Mouse (Mus musculus): Measurements from ENCODE around the gene Scrn2.

Scrn2 gene

DNA sequence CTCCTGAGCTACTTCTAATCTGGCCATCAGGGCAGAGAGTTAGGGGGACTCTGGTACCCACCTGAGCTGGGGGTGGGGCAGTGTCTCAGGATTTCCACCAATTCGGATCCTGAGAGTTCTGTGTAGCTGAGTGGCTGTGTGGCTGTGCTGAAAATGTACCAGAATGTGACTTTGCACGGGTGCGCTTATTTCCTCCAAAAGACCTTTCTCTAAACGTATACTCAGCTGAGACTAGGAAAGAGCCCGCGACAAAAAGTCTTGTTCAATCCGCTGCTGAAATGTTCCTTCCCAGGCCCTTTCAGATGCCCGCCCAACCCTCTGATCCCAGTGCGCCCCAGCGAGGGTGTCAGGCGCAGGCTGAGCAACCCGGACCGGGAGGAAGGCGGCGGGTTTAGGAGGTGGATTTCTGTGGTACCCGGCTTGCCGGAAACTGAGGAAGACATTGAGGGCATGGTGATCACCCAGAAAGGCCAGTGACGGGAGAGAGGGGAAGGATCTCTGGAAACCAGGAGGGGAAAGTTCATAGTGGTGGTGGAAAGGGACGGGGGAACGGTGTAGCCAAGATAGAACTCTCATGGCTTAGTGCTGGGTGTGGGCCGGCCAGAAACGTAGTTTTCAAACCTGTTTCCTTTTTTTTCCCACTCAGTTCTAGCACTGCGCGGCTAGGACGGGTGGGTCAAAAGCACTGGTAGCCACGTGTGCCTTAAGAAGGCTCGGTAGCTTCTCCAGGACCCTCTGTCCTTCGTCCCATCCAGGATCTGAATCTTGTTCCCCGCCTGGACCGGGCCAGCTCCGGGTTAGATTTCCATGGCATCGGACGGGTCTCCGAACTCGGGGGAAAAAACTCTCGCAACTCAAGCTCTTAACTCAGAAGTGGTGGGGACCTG is 11.8 kb upstream of the Scrn2 start:
- in situ Hi-C loops (cut with MboI) = no loop called here

DNA sequence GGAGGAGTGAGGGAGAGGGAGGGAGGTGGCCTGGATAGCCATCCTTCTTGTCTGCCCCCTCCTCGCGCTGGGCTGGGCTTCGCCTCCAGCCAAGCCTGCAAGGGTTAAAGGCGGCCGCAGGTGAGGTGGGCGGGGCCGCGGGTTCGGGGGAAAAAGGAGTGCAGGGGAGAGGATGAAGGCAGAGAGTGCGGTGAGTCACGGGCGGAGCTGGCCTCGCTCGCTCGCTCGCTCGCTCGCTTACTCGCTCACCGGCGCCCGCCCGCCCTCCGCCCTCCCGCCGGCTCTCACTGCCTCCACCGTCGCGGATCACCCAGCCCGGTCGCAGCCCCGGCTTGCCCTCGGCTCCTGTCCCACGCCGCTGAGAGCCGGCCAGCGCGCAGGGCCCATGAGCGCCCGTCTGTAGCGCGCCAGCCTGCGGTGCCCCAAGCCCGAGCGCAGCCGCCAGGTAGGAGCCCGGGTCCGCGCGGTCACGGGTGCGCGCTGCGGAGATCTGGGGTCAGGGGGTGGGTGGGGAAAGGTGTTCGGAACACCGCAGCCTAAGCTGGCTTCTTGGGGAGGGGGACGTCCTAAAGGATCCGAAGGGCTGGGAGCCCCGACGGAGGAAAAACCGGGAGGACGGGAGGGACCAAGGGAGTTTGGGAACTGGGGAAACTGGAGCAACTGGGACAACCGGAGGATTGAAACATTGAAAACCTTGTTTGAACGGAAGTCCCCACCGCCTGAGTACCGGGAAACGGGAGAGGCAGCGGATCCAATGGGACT is 11.0 kb upstream of the Scrn2 start:
- in situ Hi-C loops (cut with MboI) = no loop called here

DNA sequence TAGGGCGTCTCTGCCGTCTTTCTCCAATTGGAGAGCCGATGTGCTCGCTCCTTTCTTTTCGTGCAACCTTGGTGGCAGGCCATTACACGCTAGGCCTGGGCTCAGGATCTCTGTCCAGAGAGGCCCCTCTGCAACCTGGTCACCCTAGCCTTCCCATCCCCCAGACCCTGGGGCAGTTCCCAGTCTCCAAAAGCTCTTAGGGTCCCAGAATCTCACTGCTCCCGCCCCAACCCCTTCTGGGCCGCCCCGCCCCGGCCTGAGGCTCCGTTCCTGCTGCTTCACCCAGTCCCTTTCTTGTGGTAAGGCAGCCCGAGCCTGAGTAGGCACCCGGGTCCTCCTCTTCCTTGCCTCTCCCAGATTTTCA is 10.4 kb upstream of the Scrn2 start:
- in situ Hi-C loops (cut with MboI) = no loop called here

DNA sequence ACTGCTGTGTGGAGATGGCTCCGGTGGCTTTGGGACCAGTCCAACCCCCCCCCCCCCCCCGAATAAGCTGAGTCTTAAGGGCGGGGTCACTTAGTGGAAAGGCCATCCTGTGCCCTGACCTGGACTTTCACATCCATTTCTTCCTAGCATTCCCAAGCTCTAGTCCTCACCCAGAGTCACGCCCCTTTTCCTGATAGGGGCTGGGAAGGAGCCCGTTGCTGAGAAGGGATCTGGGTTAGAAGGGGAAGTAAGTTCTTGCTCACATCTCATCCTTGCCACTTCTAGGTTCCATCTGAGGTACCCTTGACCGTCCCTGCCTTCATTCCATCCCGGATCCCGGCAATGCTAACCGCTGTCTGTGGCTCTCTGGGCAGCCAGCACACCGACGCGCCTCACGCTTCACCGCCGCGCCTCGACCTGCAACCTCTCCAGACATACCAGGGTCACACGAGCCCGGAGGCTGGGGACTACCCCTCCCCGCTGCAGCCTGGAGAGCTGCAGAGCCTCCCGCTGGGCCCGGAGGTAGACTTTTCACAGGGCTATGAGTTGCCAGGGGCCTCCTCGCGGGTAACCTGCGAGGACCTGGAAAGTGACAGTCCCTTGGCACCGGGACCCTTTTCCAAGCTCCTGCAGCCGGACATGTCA is 8.5 kb upstream of the Scrn2 start:
- in situ Hi-C loops (cut with MboI) = no loop called here

DNA sequence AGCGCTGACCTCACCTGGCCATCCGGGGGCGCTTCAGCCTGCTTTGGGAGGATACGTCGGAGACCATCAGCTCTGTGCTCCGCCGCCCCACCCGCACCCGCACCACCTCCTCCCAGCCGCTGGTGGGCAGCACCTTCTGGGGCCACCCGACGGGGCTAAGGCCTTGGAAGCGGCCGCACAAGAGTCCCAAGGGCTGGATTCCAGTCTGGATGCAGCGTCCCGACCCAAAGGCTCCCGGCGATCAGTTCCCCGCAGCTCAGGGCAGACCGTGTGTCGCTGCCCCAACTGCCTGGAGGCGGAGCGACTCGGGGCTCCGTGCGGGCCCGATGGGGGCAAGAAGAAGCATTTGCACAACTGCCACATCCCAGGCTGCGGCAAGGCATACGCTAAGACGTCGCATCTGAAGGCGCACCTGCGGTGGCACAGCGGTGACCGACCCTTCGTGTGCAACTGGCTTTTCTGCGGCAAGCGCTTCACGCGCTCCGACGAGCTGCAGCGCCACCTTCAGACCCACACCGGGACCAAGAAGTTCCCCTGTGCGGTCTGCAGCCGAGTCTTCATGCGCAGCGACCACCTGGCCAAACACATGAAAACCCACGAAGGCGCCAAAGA is 7.8 kb upstream of the Scrn2 start:
- in situ Hi-C loops (cut with MboI) = no loop called here

DNA sequence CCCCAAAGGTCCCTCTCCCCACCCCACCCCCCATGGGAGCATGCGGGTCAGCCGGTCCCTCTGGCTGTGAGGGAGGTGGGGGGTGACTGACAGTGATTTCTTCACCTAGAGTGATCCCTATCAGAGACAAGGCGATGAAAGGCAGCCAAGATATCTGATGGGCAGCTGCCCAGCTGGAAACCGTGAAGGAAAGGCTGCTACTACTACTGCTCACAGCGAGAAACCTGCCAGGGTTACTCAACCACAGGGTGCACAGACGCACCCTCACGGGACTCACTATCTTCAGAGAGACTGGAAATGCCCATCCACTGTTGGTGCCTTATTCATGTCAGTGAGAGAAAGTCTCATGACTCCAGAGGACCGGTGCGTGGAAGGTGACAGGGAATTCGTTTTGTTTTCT is 4.8 kb upstream of the Scrn2 start:
- in situ Hi-C loops (cut with MboI) = loop anchor here (5.0 kb wide), 1 partner anchor 43 kb away; the partner anchor contains the start of gene Sp2

DNA sequence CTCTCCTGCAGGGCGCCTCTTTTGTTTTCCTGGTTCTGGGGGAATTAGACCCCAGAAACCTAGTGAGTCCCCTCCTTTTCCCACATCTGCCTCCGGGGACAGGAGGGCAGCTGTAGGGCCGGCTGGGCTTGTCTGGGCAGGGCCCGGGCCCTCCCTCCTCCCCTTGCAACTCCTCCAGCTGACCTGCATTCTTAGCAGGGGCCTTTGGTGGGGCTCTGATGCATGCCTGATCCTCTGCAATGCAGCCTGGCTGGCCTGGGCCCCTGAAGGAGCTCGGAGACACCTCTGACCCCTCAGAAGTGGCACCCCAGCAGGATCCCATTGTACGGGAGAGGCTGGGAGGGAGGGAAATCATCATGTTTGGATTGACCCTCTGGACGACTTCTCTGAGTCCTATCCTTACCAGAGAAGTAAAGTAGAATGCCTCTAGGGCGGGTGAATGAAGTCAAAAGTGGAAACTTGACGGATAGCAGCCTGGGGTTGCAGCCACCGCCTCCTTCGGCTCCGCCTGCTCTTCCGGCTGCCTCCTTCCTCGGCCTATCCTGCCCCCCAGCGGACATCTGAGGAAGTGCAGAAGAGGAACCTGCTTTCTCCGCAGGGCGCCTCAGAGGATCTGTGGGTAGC is 3.9 kb upstream of the Scrn2 start:
- in situ Hi-C loops (cut with MboI) = loop anchor here (5.0 kb wide), 1 partner anchor 44 kb away; the partner anchor contains the start of gene Sp2

DNA sequence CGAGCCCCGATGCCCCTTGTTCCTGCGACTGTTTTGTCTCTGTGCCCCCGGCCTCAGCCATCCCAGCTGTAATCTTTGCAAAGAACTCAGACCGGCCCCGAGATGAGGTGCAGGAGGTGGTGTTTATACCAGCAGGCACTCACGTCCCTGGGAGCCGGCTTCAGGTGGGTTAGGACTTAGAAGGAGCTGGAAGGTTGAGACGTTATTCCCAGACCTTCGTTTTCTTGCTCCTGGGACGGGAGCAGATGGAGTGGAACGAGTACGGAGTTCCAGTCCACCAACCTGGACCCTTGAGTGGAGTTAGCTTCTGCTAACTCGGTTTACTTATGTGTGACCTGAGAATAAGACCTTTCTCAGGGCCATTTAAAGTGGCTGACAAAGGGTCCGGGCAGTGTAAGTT is 688 bp downstream of the Scrn2 start:
- in situ Hi-C loops (cut with MboI) = no loop called here

DNA sequence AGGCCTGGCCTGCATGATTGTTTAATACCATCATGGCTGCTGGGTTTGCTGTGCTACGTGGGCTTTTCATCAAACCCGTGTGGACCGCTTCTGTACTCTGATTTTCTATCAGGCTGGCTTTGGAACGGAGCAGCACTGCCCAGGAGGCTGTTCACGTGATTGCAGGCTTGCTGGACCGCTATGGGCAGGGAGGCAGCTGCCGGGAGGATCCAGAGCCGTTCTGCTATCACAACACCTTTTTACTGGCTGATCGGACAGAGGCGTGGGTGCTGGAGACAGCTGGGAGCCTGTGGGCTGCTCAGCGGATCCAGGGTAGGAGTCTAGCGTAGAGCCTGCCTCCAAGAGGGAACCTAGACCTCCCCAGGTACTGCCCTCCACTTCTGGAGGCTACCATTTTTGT is 2.2 kb downstream of the Scrn2 start:
- in situ Hi-C loops (cut with MboI) = no loop called here

DNA sequence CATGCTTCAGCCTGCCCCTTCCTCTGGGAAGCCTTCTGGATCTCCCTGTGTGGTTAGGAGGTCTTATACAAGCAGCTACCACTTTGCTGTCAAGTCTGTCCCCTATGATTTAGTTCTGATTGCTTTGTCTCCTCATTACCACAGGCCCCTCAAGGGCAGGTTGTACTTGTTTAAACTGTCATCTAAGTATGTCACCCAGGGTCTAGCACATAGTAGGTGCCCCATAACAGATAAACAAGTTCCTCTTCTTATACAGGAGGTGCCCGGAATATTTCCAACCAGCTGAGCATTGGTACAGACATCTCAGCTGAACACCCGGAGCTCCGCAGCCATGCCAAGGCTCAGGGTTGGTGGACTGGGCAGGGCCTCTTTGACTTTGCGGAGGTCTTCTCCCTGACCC is 2.8 kb downstream of the Scrn2 start:
- in situ Hi-C loops (cut with MboI) = no loop called here

DNA sequence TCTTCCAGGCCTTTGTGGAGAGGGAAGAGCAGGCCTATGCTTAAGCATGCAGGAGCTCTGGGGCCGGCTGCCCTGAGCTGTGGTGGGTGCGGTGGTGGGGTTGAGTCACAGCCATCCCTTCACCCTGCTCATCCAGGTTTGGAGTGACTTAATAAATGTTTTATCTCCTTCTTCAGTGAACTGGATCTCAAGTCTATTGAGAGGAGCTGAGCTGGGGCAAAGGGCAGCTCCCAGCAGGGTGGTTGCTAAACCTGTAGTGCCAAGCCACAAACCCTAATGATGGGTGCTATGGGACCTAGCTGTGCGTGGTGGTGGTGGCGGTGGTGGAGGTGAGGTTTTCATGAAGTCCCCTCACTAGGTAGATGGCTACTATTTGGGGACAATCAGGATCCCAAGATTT is 4.0 kb downstream of the Scrn2 start:
- in situ Hi-C loops (cut with MboI) = no loop called here

DNA sequence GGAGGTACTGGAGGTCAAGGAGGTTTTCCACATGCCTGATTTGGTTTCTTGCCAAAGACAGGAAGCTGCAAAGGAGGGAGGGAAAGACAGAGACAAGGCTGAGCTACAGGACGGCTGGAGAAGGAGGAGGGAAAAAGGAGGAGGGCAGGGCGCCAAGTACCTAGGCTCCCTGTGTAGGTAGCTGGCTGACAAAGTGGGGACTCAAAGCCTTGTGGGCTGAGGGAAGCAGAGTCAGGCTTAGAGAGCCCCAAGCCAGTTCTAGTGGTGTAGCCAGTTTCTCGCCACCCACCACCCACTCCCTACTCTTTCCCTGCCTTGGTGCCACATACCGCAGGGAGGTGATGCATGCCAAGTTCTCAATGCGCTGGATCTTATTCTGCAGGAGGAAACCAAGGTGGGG is 6.4 kb downstream of the Scrn2 start:
- in situ Hi-C loops (cut with MboI) = no loop called here

DNA sequence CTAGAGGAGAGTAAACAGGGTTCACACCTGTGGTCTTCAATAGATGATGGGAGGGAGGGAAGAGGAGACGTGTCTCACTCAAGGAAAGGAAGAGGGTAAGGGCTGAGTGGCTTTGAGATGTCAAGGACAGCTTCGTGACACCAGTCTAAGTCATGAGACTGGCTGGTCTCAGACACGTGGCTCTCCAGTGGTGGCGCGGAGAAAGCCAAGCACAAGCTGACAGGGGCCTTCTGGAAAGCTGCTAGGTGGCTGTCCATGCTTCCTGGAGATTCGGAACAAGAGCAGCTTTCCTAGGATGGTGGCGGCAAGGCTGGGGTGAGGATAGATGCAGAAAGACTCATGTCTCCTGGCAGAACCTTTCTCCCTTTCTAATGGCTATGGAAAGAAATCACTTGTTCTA is 9.1 kb downstream of the Scrn2 start:
- in situ Hi-C loops (cut with MboI) = no loop called here

DNA sequence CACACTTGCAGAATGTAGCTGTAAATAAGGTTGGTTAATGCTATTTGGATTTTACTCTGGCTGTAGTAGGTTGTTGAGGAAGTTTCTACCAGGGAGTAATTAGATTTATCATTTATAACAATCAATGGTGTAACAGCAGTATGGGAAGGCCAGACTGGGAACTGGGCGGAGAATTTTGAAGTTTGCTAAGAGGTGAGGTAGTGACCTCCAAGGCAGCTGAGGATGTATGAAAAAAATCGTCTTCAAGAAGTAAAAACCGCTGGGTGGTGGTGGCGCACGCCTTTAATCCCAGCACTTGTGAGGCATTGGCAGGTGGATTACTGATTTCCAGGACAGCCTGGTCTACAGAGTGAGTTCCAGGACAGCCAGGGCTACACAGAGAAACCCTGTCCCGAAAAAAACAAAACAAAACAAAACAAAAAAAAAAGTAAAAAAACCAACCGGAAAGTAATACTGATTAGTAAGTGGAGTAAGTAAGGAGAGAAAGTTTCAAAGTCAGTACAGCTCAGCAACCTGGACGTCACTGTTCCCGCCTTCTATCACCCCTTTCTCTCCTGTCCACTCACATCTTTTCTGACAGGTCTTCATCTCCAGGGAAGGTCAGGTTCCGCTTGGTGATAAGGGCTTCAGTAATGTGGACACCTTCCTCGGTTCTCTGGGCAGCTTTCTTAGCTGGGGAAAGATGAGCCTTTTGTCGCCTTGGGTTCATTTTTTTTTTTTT is 10.7 kb downstream of the Scrn2 start:
- in situ Hi-C loops (cut with MboI) = no loop called here

DNA sequence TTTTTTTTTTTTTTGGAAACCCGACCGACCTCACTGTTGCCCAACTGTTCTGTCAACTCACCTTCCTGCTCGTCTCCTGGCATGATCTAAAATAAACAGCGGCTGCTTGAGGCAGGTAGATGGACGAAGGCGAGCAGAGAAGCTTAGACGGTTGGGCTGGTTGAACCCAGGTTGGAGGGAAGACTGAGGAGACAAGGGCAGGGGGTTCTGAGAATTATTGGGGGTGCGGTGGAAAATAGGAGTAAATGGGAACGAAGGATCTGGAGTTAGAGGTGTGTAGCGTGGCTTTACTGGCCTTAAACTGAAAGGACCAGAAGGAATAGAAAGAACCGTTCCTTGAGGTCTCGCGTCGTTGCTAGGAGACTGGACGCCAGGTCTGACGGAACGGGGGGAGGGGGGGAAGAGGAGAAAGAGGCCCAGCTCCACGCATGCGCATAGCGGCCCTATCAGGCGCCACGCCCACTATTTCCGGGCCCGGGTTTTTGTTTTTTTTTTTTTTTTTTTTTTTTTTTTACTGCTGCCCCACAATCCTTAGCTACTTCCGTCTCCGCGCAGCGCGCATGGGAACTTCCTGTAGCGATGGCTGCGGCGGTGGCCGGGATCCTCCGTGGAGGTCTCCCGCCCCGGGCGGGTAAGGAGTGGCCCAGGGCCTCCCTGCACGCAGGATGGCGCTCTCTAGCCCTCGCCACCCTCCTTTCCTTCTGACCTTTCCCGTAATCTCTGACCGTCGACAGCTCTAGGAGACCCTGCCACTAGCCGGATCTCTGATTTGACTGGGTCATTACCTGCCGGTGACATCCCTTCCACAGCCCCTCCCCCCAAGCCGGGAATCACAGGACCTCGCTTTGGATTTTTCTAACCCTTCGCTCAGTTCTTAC is 11.5 kb downstream of the Scrn2 start, which contains the start of the genes Lrrc46 and Mrpl10:
TSS of gene Lrrc46 (minus strand) at position 386 of the 878 bp plus-strand sequence.
TSS of gene Mrpl10 (plus strand) at position 539 of the 878 bp plus-strand sequence.
- in situ Hi-C loops (cut with MboI) = no loop called here

DNA sequence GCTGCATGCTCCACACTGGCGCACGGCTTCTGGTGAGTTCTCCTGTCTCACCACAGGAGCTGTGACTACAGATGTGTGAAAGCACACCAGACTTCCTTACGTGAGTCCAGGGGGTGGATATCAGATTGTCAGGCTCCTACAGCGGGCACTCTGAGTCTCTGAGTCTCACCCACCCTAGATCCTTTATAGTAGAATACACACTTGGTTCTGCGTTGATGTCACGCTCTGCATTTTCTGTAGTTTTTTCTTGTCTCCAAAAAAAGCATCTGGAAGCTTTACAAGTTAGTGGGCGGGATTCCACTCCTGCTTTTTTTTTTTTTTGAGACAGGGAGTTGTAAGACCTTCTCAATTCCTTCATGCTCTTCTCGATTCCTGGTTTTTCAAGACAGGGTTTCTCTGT is 15.2 kb downstream of the Scrn2 start:
- in situ Hi-C loops (cut with MboI) = no loop called here

DNA sequence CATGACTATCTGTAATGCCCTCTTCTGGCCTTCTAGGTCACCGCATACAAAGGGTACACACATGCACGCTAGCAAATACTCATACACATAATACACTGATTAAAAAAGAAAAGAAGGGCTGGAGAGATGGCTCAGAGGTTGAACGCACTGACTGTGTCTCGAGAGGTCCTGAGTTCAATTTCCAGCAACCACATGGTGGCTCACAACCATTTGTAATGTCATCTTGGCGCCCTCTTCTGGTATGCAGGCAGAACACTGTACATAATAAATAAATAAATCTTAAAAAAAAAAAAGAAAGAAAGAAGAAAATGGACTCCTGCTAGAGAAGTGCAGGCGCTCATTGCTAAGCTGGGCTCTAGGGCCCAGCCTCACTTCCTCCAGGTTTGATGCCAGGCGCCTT is 16.1 kb downstream of the Scrn2 start:
- in situ Hi-C loops (cut with MboI) = no loop called here

DNA sequence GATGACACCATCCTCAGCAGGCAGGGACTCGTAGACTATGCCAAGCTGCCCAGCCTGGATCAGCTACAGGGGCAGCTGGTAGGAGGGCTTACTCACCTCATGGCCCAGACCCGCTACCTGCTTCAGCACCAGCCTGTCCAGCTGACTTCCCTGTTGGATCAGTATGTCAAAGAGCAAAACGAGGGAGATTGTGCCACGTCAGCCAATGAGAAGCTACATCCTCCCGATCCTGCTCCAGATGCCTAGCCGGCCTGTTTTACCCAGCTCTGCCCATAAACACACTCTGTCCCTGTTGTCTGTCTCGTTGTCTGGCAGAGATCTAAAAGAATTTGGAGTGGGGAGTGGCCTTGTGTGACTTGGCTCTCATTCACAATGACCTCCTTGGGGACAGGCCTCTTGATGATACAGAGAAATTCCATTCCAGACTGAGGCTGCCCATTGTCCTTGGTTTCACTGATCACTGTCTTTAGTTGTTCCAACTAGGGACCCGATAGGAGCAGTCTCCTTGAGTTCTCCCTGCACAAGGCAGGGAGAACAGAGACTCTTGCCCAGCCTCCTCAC is 18.4 kb downstream of the Scrn2 start:
- in situ Hi-C loops (cut with MboI) = no loop called here

DNA sequence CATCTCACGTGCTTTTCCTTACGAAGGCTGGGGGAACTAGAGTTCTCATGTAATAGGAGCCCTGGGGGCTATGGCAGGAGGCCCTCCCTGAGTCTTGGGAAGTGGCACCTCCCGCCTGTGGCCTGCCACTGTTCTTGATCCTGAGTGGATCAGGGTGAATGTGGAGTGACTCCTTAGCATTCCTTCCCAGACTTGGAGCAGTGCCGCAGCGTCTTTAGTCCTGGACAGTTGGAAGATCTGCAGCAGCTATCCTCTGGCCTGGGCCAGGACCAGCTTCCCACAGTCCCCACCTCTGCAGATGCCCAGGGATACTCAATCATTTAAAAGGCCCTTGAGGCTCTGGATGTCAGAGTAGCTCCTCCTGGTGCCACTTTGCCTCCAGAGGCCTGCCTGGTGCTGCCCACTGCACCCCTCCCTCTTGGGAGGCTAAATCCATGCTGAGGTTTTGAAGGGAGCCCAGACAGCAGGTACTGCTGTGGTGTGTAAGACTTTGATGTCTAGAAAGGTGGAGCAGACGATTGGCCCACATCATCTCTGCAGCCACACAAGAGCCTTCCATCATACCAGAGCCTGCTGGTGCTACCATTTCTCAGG is 19.9 kb downstream of the Scrn2 start:
- in situ Hi-C loops (cut with MboI) = no loop called here

Measured in mature B cell (primary cell).